Mouse (Mus musculus): ENCODE measurements around the gene Sgip1.

Sgip1 gene

GRCm38 (mm10) chr4:102887770-102888689 lies 146.9 kb downstream of the Sgip1 start:
- DNase-seq (ENCODE audit: extremely low read depth, low read depth, low spot score), result no peak

- no peak for DNase-seq (ENCODE audit: extremely low read depth, low read depth, low spot score)
Measured at GRCm38 (mm10) chr4:102895866-102896265, 154.8 kb downstream of the Sgip1 start.

- DNase-seq (ENCODE audit: extremely low read depth, low read depth, low spot score), result no peak
Measured at GRCm38 (mm10) chr4:102898987-102899386, 157.9 kb downstream of the Sgip1 start.

DNA sequence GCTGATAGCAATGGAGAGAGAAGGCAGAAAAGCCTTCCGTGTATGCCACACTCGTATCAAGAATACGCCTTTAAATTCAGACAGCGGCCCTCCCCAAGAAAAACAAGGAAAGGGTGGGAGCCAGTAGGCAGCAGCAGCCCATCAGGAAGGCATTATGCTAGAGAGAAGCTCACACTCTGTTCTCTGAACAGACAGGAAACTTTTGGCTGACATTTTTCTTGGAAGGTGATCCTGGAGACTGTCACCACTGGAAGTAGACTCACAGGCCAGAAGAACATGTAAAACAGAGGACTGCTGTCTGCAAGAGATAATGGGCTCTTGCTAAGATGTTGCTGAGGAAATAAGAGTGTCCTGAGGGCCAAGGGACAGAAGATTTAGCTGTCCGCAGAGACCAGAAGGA lies 158.6 kb downstream of the Sgip1 start:
- DNase-seq (ENCODE audit: extremely low read depth, low read depth, low spot score), result no peak

DNA sequence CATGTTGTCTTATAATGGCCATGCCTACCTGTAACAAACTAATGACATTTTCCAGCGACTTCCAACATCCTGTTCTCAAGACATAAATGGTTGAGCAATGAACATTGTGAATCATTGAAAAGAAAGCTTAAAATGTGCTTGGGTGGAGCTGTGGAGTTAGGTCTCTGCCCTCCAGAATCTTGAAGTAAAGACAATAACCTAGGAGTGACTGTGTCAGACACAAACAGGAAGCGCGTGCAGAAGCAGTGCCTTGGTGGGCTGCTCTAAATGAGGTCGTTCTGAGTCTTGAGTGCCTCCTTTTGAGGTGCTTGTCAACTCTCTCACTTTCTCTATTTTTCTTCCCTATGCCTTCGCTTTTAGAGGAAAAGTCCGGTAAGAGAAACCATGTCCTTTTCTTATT lies 159.1 kb downstream of the Sgip1 start:
- no peak for DNase-seq (ENCODE audit: extremely low read depth, low read depth, low spot score)

GRCm38 (mm10) chr4:102907843-102908427 lies 166.8 kb downstream of the Sgip1 start:
- DNase-seq (ENCODE audit: extremely low read depth, low read depth, low spot score), result no peak

DNA sequence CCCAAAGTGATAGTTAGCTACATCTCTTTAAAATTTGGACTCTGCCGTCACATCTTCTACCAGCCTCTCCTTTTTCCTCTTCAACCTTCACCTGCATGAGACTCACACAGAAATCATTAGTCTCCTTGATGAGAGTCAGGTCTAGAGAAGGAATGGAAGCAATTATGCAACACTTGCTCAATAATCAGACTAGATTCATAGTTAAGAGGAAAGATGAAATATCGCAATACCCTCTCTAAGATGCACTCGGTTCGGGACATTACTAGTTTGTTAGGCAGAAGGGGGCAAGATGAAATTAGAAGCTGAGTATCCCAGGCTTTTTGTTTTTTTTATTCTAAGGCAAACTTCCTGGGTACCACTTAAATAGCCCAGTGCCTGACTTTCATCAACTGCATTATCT lies 169.1 kb downstream of the Sgip1 start:
- no peak for DNase-seq (ENCODE audit: extremely low read depth, low read depth, low spot score)

GRCm38 (mm10) chr4:102913176-102913575 lies 172.1 kb downstream of the Sgip1 start:
- no peak for DNase-seq (ENCODE audit: extremely low read depth, low read depth, low spot score)

DNA sequence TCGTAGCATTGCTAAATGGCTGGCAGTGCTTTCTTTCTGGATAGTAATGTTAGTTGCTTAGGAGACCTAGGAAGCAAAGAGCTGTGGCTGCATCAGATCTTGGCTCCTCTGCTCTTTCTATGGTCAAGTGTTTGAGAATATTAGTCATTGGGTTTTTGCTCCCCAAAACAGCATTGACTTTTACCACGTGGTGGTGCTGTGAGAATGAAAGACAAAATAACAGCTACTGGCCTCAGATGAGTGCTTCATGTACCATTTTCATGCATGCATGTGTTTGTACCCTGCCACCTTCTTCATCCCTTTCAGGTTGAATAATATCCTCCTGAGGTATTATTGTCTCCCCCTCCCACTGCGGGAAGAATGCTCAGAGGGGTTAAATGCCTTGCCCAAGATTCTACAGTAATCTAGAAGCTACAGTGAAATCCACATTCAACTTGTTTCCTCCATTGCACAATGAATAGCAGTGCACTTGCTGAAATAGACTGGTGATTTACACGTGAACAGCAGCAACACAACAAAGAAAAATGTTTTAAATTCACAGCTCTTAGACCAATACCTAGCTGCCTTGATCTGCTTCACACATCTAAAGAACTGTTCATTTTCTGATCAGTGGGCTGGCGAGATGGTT lies 172.7 kb downstream of the Sgip1 start:
- DNase-seq (ENCODE audit: extremely low read depth, low read depth, low spot score), result no peak

DNA sequence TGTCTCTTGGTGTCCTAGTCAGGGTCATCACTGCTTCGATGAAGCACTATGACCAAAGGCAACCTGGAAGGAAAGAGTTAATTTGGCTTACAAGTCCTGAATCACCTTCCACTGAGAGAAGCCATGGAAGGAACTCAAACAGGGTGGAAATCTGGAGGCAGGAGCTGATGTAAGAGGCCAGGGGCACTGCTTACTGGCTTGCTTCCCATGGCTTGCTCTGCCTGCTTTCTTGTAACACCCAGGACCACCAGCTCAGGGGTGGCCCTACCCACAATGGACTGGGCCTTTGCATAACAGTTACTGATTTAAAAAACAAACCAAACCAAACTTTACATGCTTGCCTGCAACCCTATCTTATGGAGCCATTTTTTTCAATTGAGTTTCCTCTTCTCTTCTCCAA lies 177.1 kb downstream of the Sgip1 start:
- no peak for DNase-seq (ENCODE audit: extremely low read depth, low read depth, low spot score)

- DNase-seq (ENCODE audit: extremely low read depth, low read depth, low spot score), result no peak
Measured at GRCm38 (mm10) chr4:102929491-102929890, 188.4 kb downstream of the Sgip1 start.

GRCm38 (mm10) chr4:102930679-102931078 lies 189.6 kb downstream of the Sgip1 start:
- DNase-seq (ENCODE audit: extremely low read depth, low read depth, low spot score), result no peak

- DNase-seq (ENCODE audit: extremely low read depth, low read depth, low spot score), result no peak
Measured at GRCm38 (mm10) chr4:102940266-102940665, 199.2 kb downstream of the Sgip1 start.

GRCm38 (mm10) chr4:102940738-102941137 lies 199.6 kb downstream of the Sgip1 start:
- DNase-seq (ENCODE audit: extremely low read depth, low read depth, low spot score), result no peak

- no peak for DNase-seq (ENCODE audit: extremely low read depth, low read depth, low spot score)
Measured at GRCm38 (mm10) chr4:102944325-102944724, 203.2 kb downstream of the Sgip1 start.

- DNase-seq (ENCODE audit: extremely low read depth, low read depth, low spot score), result no peak
Measured at GRCm38 (mm10) chr4:102952476-102952875, 211.4 kb downstream of the Sgip1 start.

- DNase-seq (ENCODE audit: extremely low read depth, low read depth, low spot score), result no peak
Measured at GRCm38 (mm10) chr4:102955294-102955956, 214.3 kb downstream of the Sgip1 start.

DNA sequence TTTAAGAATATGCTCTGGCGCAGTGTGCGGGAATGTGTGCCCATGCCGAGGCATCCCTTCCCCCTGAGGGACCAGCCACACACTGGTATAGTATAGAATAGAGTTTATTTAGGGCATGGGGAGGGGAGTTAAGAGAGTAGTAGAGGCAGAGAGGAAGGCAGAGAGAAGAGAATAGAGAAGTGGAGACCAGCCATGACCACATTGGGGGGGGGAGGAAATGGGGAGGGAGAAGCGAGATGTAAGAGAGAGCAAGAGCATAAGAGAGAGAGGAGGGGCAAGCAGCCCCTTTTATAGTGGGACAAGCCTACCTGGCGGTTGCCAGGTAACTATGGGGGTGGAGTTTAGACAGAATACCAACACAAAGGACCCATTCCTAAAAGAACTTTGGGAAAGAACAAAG lies 218.3 kb downstream of the Sgip1 start:
- no peak for DNase-seq (ENCODE audit: extremely low read depth, low read depth, low spot score)

- DNase-seq (ENCODE audit: extremely low read depth, low read depth, low spot score), result no peak
Measured at GRCm38 (mm10) chr4:102964174-102964573, 223.1 kb downstream of the Sgip1 start.

GRCm38 (mm10) chr4:102967811-102968210 lies 226.7 kb downstream of the Sgip1 start:
- DNase-seq (ENCODE audit: extremely low read depth, low read depth, low spot score), result no peak

GRCm38 (mm10) chr4:102969599-102969998 lies 228.5 kb downstream of the Sgip1 start:
- DNase-seq (ENCODE audit: extremely low read depth, low read depth, low spot score), result no peak
